Mouse (Mus musculus) layer of hippocampus, adult 11-12 months (tissue): ENCODE measurements around the gene Trf.
A peak's percentile ranks its signal among the peaks of the same experiment; 100 is the strongest.
"Not testable (repeated sequence)": the region's sequence is repeated elsewhere in the genome, so short reads cannot be mapped to it uniquely, and the experiment has no call there.

Source experiments
- DNase-seq: peaks from one replicate; pipeline ENCODE4 v3.0.0; 2022; ENCODE audit warnings: low spot score

Trf gene

GRCm38 (mm10) chr9:103224721-103225120 lies 5.5 kb downstream of the Trf start:
- DNase-seq: no peak

GRCm38 (mm10) chr9:103214281-103214680 lies 16.0 kb downstream of the Trf start:
- DNase-seq: no peak

- DNase-seq: no peak
Observed at GRCm38 (mm10) chr9:103213631-103214030, 16.6 kb downstream of the Trf start.

- DNase-seq: no peak
Observed at GRCm38 (mm10) chr9:103212654-103213420, 17.4 kb downstream of the Trf start.

- no peak for DNase-seq
Observed at GRCm38 (mm10) chr9:103208802-103209423, 21.3 kb downstream of the Trf start.

- DNase-seq: peak; percentile 64
Observed at GRCm38 (mm10) chr9:103207846-103208245, 22.4 kb downstream of the Trf start.

- DNase-seq: no peak
Observed at GRCm38 (mm10) chr9:103205786-103206185, 24.5 kb downstream of the Trf start.

GRCm38 (mm10) chr9:103201561-103202260 lies 28.5 kb downstream of the Trf start, which contains the start of gene Srprb:
TSS of gene Srprb (minus strand) at chr9:103202137.
- peak; percentile 93 for DNase-seq

GRCm38 (mm10) chr9:103188416-103188815 lies 41.8 kb downstream of the Trf start:
- no peak for DNase-seq

- no peak for DNase-seq
Observed at GRCm38 (mm10) chr9:103186747-103187146, 43.5 kb downstream of the Trf start.

GRCm38 (mm10) chr9:103185946-103186345 lies 44.3 kb downstream of the Trf start:
- no peak for DNase-seq

- no peak for DNase-seq
Observed at GRCm38 (mm10) chr9:103184855-103185254, 45.4 kb downstream of the Trf start.

- no peak for DNase-seq
Observed at GRCm38 (mm10) chr9:103181886-103182285, 48.4 kb downstream of the Trf start.

GRCm38 (mm10) chr9:103180807-103181565 lies 49.3 kb downstream of the Trf start:
- DNase-seq: peak; percentile 52

GRCm38 (mm10) chr9:103180303-103180702 lies 49.9 kb downstream of the Trf start:
- DNase-seq: no peak

GRCm38 (mm10) chr9:103175692-103176091 lies 54.6 kb downstream of the Trf start:
- no peak for DNase-seq

GRCm38 (mm10) chr9:103174771-103175519 lies 55.3 kb downstream of the Trf start:
- no peak for DNase-seq

- no peak for DNase-seq
Observed at GRCm38 (mm10) chr9:103168771-103169170, 61.5 kb downstream of the Trf start.

- no peak for DNase-seq
Observed at GRCm38 (mm10) chr9:103168046-103168445, 62.2 kb downstream of the Trf start.

- no peak for DNase-seq
Observed at GRCm38 (mm10) chr9:103163806-103164205, 66.4 kb downstream of the Trf start.

GRCm38 (mm10) chr9:103155158-103155557 lies 75.1 kb downstream of the Trf start:
- not testable (repeated sequence) for DNase-seq
